Mouse (Mus musculus): ENCODE measurements around the gene Papolb.

- TF ChIP-seq POLR2A (IDR thresholded peaks at IDR 0.05; ENCODE audit: insufficient read length, low read depth), result no peak
- no peak for TF ChIP-seq USF1 (IDR thresholded peaks at IDR 0.05; ENCODE audit: low read depth)
- TF ChIP-seq SRF (IDR thresholded peaks at IDR 0.05; ENCODE audit: control insufficient read depth, insufficient read length, low read depth), result no peak
- TF ChIP-seq MAX (IDR thresholded peaks at IDR 0.05; ENCODE audit: low read depth), result no peak
Observed at GRCm38 (mm10) chr5:142510061-142510414, 19.8 kb downstream of the Papolb start.

All from myocyte (in vitro differentiated cells).